Mouse (Mus musculus) myocyte (in vitro differentiated cells): Measurements from ENCODE around the gene Ddb1. TPM values are rescaled to one million over a fixed set of nuclear protein-coding genes. Genes with fewer than 3 reads are reported as not detected.
A peak's percentile ranks its signal among the peaks of the same experiment; 100 is the strongest.

ENCODE experiments used
- H3K27me3 ChIP-seq: one replicate; pipeline ENCODE4 v1.6.1; 2011; ENCODE audit not compliant: control insufficient read depth, insufficient read depth, insufficient read length
- H3K36me3 ChIP-seq: one replicate; pipeline ENCODE4 v1.6.1; 2011; ENCODE audit not compliant: control insufficient read depth, insufficient read depth
- H3K4me2 ChIP-seq: one replicate; pipeline ENCODE4 v1.6.1; 2011; ENCODE audit warnings: low read depth, control low read depth
- H3K4me3 ChIP-seq: one replicate; pipeline ENCODE4 v1.5.1; 2011; ENCODE audit warnings: mild to moderate bottlenecking, control low read depth, moderate library complexity
- H3K79me2 ChIP-seq: one replicate; pipeline ENCODE4 v1.6.1; 2011; ENCODE audit not compliant: control insufficient read depth, insufficient read depth
- H3ac ChIP-seq: one replicate; pipeline ENCODE4 v1.6.1; 2011; ENCODE audit not compliant: control insufficient read depth, insufficient read length
- CEBPB ChIP-seq: IDR thresholded peaks from 2 replicates; pipeline ENCODE4 v1.6.1; 2011; ENCODE audit warnings: mild to moderate bottlenecking, moderate library complexity; ENCODE audit not compliant: poor library complexity, insufficient read depth, severe bottlenecking
- E2F4 ChIP-seq: IDR thresholded peaks from one replicate; pipeline ENCODE4 v1.6.1; 2011; ENCODE audit warnings: mild to moderate bottlenecking, control low read depth, moderate library complexity; ENCODE audit not compliant: insufficient read depth
- MAX ChIP-seq: IDR thresholded peaks from one replicate; pipeline ENCODE4 v1.6.1; 2011; ENCODE audit warnings: low read depth, mild to moderate bottlenecking, control low read depth
- MYOD1 ChIP-seq, 3 experiments: IDR thresholded peaks; one replicate each; pipeline ENCODE4 v1.6.1; 2011; ENCODE audit warnings: control low read depth in 2 of 3, low read depth in 2 of 3, mild to moderate bottlenecking in 2 of 3, moderate library complexity in 1 of 3; ENCODE audit not compliant: insufficient read length in 2 of 3, control insufficient read depth in 1 of 3
- MYOG ChIP-seq, 3 experiments: IDR thresholded peaks; one replicate each; pipeline ENCODE4 v1.6.1; 2011; ENCODE audit warnings: control low read depth in 2 of 3, low read depth in 2 of 3, mild to moderate bottlenecking in 2 of 3; ENCODE audit not compliant: insufficient read length in 2 of 3, control insufficient read depth in 1 of 3, insufficient read depth in 1 of 3
- POLR2A ChIP-seq: IDR thresholded peaks from one replicate; pipeline ENCODE4 v1.6.1; 2011; ENCODE audit warnings: low read depth, mild to moderate bottlenecking, control low read depth, moderate library complexity; ENCODE audit not compliant: insufficient read length
- POLR2AphosphoS2 ChIP-seq: IDR thresholded peaks from one replicate; pipeline ENCODE4 v1.6.1; 2011; ENCODE audit warnings: low read depth, control low read depth; ENCODE audit not compliant: insufficient read length
- REST ChIP-seq: IDR thresholded peaks from one replicate; pipeline ENCODE4 v1.6.1; 2011; ENCODE audit warnings: mild to moderate bottlenecking, control low read depth, moderate library complexity; ENCODE audit not compliant: insufficient read depth, insufficient read length
- SRF ChIP-seq: IDR thresholded peaks from one replicate; pipeline ENCODE4 v1.6.1; 2011; ENCODE audit warnings: low read depth; ENCODE audit not compliant: control insufficient read depth, insufficient read length
- TCF12 ChIP-seq: IDR thresholded peaks from one replicate; pipeline ENCODE4 v1.6.1; 2011; ENCODE audit warnings: mild to moderate bottlenecking, control low read depth; ENCODE audit not compliant: poor library complexity, insufficient read depth, severe bottlenecking
- TCF3 ChIP-seq: IDR thresholded peaks from one replicate; pipeline ENCODE4 v1.6.1; 2011; ENCODE audit warnings: low read depth, control low read depth; ENCODE audit not compliant: insufficient read length
- USF1 ChIP-seq: IDR thresholded peaks from one replicate; pipeline ENCODE4 v1.6.1; 2011; ENCODE audit warnings: low read depth, mild to moderate bottlenecking, control low read depth, moderate library complexity
- polyA plus RNA-seq: library from polyadenylated mRNA; unstranded; fragments of >200 nt; fragmentation: generic; extraction: Trizol; gene quantifications from one replicate; pipeline ENCODE4 v1.2.1, GENCODE M21; 2012; ENCODE audit warnings: missing spikeins

The Ddb1 gene
- polyA plus RNA-seq, 1 experiment = 571 TPM

GRCm38 (mm10) chr19:10560108-10560507 lies 45.0 kb upstream of the Ddb1 start:
- Histone ChIP-seq H3K4me3 (no peak overlapping the region), H3K27me3 (no peaks in the 10 kb centered on the region), H3K79me2 (no peaks in the 10 kb centered on the region), H3K4me2 (no peak overlapping the region), H3K36me3 (no peaks in the 10 kb centered on the region), H3ac (no peak overlapping the region)
- TF ChIP-seq MYOG (IDR thresholded peaks at IDR 0.05; ENCODE audit: control insufficient read depth in 1 of 3, insufficient read depth in 1 of 3, insufficient read length in 2 of 3, low read depth in 2 of 3) (no peak), MAX (no peak), SRF (no peak), POLR2AphosphoS2 (no peak), E2F4 (no peak), CEBPB (no peak), TCF3 (no peak), POLR2A (no peak), TCF12 (no peak), REST (no peak), MYOD1 (IDR thresholded peaks at IDR 0.05; ENCODE audit: control insufficient read depth in 1 of 3, insufficient read length in 2 of 3, low read depth in 2 of 3) (no peak), USF1 (no peak)

DNA sequence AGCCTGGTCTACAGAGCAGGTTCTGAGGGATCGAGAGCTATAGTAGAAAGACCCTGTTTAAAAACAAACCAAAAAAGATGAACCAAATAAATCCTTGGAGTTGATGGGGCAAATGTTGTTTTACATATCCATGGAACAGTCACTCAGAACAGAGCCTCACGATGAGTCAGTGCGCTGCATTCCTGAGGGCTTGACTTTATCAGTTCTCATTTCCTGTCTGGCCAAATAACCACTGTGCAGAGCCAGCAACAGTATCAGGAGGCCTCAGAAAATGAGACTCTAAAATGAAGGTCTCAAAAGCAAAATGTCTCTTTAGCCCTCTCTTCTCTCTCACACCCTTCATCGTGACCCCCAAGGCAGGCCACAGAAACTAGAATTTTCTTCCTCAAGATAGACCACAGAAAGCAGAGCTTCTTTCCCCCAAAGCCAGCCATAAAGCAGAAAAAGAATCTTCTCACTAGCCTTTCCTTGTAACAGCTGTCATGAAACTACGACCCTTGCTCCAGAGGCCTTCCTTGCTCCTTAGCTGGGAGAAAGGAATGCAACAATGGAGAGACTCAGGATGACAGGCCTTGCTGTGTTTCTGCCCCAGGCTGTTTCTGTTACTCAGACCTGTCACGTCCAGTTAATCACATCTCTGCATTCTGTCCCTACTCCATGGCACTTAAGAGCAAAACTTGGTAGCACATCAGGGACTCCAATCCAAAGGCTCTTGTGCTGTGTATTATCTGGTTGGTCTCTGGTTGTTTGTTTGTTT lies 43.4 kb upstream of the Ddb1 start:
- peak overlapping the region; percentile 69 for H3K4me2 ChIP-seq
- no peaks in the 10 kb centered on the region for H3K79me2 ChIP-seq
- no peak overlapping the region for H3K4me3 ChIP-seq
- no peaks in the 10 kb centered on the region for H3K27me3 ChIP-seq
- H3ac ChIP-seq = no peak overlapping the region
- H3K36me3 ChIP-seq = no peaks in the 10 kb centered on the region
- TF ChIP-seq E2F4 (no peak), MYOD1 (IDR thresholded peaks at IDR 0.05; ENCODE audit: control insufficient read depth in 1 of 3, insufficient read length in 2 of 3, low read depth in 2 of 3) (peak in 2 of 3 experiments; percentile 39 to 56)

- no peak for TF ChIP-seq TCF3
- TF ChIP-seq MYOG (IDR thresholded peaks at IDR 0.05; ENCODE audit: control insufficient read depth in 1 of 3, insufficient read depth in 1 of 3, insufficient read length in 2 of 3, low read depth in 2 of 3) = no peak
- no peak for TF ChIP-seq POLR2AphosphoS2
- TF ChIP-seq SRF = no peak
- no peak for TF ChIP-seq POLR2A
- no peak for TF ChIP-seq MAX
- TF ChIP-seq E2F4 = no peak
- TF ChIP-seq REST = no peak
- TF ChIP-seq TCF12 = no peak
- TF ChIP-seq CEBPB = no peak
- no peak for TF ChIP-seq MYOD1 (IDR thresholded peaks at IDR 0.05; ENCODE audit: control insufficient read depth in 1 of 3, insufficient read length in 2 of 3, low read depth in 2 of 3)
- no peak for TF ChIP-seq USF1
- no peaks in the 10 kb centered on the region for H3K27me3 ChIP-seq
- H3K36me3 ChIP-seq = no peaks in the 10 kb centered on the region
- peak overlapping the region; percentile 69 for H3K4me2 ChIP-seq
- H3K4me3 ChIP-seq = no peak overlapping the region
- H3K79me2 ChIP-seq = no peaks in the 10 kb centered on the region
- H3ac ChIP-seq = no peak overlapping the region
Measured at GRCm38 (mm10) chr19:10562351-10562750, 42.8 kb upstream of the Ddb1 start.

GRCm38 (mm10) chr19:10564278-10564677 lies 40.8 kb upstream of the Ddb1 start:
- Histone ChIP-seq H3K27me3 (no peaks in the 10 kb centered on the region), H3ac (no peak overlapping the region), H3K4me2 (no peak overlapping the region), H3K4me3 (no peak overlapping the region), H3K79me2 (no peaks in the 10 kb centered on the region), H3K36me3 (peaks cover 7% of the 10 kb centered on the region)
- no peak for TF ChIP-seq E2F4
- TF ChIP-seq SRF = no peak
- no peak for TF ChIP-seq TCF12
- no peak for TF ChIP-seq MYOD1 (IDR thresholded peaks at IDR 0.05; ENCODE audit: control insufficient read depth in 1 of 3, insufficient read length in 2 of 3, low read depth in 2 of 3)
- no peak for TF ChIP-seq MAX
- no peak for TF ChIP-seq POLR2AphosphoS2

- Histone ChIP-seq H3K4me2 (peak overlapping the region; percentile 43), H3K79me2 (no peaks in the 10 kb centered on the region), H3K4me3 (no peak overlapping the region), H3K27me3 (no peaks in the 10 kb centered on the region), H3K36me3 (peaks cover 7% of the 10 kb centered on the region), H3ac (no peak overlapping the region)
- TF ChIP-seq MYOD1 (IDR thresholded peaks at IDR 0.05; ENCODE audit: control insufficient read depth in 1 of 3, insufficient read length in 2 of 3, low read depth in 2 of 3) (no peak), MYOG (IDR thresholded peaks at IDR 0.05; ENCODE audit: control insufficient read depth in 1 of 3, insufficient read depth in 1 of 3, insufficient read length in 2 of 3, low read depth in 2 of 3) (no peak), REST (no peak), POLR2AphosphoS2 (no peak), CEBPB (no peak), POLR2A (no peak), TCF12 (no peak), SRF (no peak), TCF3 (no peak), E2F4 (no peak), MAX (no peak), USF1 (no peak)
Measured at GRCm38 (mm10) chr19:10565217-10565616, 39.9 kb upstream of the Ddb1 start.
